Mouse (Mus musculus): ENCODE measurements at regions not wholly inside any gene's neighbourhood (a gene's known extent, or its start where the extent isn't known, plus 50 kb on each side); places are given as distances from the start of the nearest gene placed in this dataset.
A peak's percentile ranks its signal among the peaks of the same experiment; 100 is the strongest.

DNA sequence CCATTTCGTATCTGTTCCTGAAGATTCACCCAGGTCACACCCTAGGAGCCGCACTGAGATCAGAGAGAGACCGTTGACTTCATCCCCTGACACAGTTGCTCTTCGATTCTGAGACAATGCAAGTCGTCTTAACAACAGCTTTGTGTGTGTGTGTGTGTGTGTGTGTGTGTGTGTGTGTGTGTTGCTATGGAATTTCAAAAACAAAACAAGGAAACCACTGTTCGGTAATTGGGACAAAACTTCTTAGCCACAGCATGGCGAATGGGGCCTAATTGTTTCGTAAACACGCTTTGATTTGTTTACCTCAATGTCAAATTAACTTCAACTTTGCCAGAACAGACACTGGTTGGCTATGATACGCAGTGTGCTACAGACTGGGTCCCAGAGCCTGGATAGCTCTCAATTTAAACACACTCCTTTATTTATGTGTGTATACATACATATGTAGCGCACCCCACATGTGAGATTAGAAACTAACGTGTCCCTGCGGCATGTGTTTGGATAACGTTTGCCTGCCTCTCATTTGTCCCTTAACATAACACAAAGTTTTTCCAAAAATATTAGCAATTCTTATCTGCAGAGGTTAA lies 176.1 kb upstream of the Spred2 start:
- DNase-seq (ENCODE audit: low spot score) = peak; percentile 31

DNA sequence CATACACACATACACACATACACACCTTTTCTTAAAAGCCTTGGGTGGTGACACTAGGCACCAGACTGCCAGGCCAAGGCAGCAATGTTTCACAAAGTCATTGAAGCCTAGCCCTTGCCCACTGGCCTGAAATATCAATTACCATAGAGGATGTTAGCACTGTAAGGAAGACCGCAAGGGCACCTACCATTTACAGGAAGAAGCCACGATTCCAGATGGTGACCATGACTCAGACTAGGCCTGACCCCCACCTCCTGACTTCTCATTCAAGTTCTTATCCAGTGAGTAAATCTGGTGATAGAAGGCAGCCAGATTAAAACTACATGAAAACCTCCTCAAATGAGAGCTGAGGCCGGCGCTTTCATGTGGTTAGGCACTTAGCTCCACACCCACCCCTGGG lies 165.3 kb upstream of the Spred2 start:
- no peak for DNase-seq (ENCODE audit: low spot score)

DNA sequence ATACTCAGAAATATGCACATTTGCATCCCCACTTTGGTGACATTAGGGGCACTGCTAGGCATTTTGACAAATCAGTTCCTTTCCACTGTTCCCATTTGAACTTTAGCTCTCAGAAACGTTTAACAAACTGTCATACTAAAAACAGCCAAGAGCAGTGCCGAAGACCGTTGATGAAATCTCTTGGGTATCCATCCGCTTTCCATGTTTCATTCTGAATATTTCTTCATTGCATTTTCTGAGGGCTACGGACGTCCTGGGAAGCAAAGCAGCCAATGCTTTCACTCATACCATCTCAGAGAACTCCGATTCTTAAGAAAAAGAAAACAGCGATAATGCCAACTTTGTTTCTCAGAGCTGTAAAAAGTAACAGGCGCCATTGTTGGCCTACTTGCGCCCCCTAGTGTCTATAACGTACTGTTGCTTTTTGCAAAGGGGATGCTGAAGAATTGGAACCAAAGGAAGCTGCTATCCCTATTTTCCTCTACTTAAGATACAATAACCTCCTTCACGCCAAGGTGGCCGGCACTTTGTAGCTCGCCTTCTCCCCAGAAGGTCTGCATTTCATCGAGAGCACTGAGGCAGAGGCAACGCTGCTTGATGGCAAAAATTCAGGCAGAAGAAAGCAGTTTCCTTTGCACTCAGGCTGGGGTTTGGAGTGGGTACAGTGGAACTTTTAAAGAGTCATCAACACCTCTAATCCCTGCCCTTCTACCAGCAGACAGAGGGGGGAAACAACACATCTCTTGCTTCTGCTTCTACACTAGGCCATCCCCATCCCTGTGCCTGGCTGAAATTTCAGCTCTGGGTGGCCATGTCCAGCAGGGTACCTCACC lies 163.1 kb upstream of the Spred2 start:
- DNase-seq (ENCODE audit: low spot score) = peak; percentile 72

- DNase-seq (ENCODE audit: low spot score) = no peak
Measured at GRCm38 (mm10) chr11:19761694-19761976, 162.5 kb upstream of the Spred2 start.

DNA sequence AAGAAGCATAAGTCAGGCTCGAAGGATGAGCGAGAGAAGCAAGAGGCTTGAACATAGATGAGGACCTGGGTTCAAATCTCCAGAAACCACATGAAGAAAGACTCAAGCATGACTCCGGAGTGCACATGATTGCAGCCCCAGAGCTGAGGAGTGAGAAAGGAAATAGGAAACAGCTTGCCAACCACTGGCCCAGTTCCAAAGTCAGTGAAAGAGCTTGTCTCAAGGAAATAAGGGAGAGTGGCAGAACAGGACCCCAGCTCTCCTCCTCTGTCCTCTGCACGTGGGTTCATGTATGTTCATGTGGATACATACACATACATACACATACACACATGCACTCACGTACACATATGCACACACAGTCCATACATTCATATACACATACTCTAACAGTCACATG lies 156.9 kb upstream of the Spred2 start:
- no peak for DNase-seq (ENCODE audit: low spot score)

GRCm38 (mm10) chr11:19767871-19768270 lies 156.3 kb upstream of the Spred2 start:
- DNase-seq (ENCODE audit: low spot score) = no peak

- no peak for DNase-seq (ENCODE audit: low spot score)
Measured at GRCm38 (mm10) chr11:19768962-19769361, 155.2 kb upstream of the Spred2 start.

DNA sequence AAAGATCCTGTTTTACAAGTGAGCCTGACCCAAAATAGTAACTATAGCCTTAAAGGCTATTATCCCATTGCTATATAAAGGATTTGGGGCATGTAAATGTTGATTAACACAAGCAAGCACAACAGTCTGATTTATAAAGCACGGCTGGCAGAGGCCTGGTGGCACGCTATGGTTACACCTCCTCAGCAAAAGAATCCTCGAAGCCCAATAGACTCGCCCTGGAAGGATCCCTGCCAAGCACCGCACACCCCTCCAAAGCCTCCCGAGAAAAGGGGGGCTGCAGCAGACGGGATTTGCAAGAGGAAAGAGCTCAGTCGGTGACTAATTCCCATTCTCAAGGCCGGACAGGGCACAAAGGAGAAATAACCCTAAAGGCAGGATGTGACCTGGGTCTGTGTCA lies 150.2 kb upstream of the Spred2 start:
- DNase-seq (ENCODE audit: low spot score) = no peak

DNA sequence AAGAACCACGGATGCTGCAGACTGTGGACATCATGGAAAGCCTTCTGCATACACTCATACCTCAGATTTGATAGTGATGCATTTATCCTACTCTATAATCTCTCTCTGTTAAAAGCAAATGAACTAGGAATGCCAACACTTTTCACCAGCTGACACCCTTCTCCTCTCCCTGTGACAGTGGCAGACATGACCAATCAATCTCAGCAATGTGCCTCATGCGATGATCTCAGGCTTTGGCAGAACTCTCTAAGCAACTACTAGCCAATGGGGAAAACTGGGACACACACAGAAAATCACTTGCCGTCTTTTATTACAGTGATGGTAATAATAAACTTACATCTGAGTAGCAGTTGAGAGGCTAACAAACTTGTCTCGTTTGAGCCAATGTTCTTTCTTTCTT lies 148.4 kb upstream of the Spred2 start:
- peak; percentile 28 for DNase-seq (ENCODE audit: low spot score)

GRCm38 (mm10) chr11:19776473-19777200 lies 147.5 kb upstream of the Spred2 start:
- DNase-seq (ENCODE audit: low spot score) = no peak

DNA sequence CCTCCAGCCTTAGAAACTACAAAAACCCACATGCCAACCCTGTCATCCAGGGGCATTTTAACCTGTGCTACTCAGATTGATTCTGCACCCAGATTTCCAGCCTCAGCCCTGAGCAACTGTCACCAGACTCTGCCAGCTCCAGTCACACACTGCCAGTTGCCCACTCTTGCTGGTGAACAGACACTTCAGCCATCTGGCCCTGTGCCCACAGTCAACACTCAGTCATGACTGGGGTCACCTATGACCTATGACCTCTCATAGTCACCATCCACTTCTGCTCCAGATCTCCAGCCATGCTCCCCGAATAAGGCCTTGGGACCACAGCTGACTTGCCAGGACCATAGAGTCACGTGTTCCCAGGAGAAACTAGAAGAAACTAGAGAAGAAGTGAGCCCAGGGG lies 146.0 kb upstream of the Spred2 start:
- DNase-seq (ENCODE audit: low spot score) = no peak

DNA sequence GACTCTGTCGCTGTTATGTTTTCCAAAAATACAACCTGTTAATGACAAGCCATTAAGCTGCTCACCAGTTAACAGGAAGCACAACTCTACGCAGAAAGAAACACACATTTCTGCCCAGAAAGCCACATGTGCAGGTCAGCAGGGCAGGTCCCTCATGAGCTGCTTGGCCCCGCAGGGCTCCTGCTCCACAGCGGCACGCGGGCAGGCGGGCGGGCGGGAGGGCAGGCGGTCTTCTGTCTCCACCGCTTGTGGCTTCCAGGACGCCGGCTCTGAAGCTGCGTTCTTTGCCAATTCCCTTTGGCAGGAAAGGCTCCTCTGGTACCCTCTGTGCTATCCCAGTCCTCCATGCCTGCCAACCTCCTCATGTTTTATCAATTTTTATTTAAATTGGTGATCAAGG lies 139.1 kb upstream of the Spred2 start:
- DNase-seq (ENCODE audit: low spot score) = no peak

DNA sequence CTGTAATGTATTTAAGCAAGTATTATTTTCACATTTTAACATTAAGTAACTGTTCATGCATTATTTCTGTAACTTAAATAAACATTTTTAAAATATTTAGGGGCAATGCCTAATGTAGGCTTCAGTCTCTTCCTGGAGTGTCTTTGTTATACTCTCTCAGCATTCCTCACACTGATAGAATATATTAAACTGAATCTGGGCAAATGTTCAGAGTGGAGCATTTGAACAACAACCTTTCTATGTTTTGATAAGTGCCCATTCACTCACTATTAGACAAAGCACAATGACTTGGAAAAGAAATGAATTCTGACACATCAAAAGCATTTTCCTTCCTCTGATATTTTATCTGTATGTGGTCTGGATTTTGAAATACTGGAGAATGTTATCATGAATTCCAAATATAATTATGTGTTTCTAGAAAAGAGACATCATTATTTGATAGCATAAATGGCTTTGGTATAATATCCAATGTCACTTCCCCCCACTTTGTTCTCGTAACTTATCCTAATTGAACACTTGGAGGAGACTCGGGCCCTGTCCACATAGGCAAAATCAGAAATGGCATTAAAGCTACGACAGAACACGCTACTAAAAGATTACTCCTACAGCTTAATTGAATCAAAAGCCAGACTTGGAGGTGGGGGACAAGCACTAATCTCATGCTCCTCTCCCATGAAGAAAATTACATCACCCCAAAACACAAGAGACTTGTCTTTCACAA lies 127.1 kb upstream of the Spred2 start:
- DNase-seq (ENCODE audit: low spot score) = no peak

DNA sequence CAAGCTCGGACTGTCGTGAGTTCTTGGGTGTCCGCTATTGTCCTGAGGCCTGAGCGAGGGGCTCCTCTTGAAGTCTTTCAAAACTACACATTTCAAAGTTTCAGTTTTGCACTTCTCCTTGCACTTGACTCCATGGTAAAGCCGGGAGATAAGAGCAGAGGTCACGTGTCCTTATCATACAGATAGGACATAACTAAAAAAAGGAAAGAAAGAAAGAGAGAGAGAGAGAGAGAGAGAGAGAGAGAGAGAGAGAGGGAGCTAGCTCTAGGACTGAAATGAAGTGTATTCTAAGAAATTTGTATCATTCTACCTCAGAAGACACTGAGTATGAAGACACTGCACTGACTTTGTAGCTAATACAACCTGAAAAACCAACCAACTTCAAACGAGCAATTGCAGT lies 114.8 kb upstream of the Spred2 start:
- no peak for DNase-seq (ENCODE audit: low spot score)

GRCm38 (mm10) chr11:19811271-19811991 lies 112.7 kb upstream of the Spred2 start:
- DNase-seq (ENCODE audit: low spot score) = no peak

- no peak for DNase-seq (ENCODE audit: low spot score)
Measured at GRCm38 (mm10) chr11:19811992-19812690, 112.0 kb upstream of the Spred2 start.

DNA sequence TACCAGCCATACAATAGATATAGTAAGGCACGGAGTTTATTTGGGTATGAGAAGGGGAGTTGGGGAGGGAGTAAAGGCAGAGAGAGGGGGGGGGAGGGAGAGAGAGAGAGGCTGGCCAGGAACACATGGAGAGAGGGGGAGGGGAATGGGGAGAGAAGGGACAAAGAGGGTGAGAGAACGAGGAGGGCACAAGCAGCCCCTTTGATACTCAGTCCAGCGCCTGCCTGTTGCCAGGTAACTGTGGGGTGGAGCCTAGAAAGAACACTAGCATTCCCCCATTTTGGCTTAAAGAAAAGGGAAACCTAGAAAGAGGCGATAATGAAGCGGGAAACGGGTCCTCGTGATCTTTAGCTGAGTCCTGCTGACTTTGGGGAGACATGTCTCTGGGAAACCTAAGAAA lies 110.6 kb upstream of the Spred2 start:
- DNase-seq (ENCODE audit: low spot score) = no peak

DNA sequence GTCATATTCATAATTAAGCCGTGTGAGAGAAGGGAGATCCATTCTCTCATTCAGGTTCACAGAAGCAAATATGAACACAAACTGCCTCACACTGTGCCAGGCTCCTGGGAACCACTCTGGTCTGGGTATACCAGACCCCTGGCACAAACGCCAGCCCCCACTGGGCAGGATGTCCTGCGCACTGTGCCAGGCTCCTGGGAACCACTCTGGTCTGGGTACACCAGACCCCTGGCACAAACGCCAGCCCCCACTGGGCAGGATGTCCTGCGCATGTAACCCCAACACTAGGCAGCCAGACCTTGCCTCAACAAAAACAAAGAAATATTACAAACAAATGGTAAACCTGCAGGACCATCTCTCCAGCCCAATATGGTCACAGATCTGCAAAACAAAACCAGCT lies 101.2 kb upstream of the Spred2 start:
- DNase-seq (ENCODE audit: low spot score) = no peak

DNA sequence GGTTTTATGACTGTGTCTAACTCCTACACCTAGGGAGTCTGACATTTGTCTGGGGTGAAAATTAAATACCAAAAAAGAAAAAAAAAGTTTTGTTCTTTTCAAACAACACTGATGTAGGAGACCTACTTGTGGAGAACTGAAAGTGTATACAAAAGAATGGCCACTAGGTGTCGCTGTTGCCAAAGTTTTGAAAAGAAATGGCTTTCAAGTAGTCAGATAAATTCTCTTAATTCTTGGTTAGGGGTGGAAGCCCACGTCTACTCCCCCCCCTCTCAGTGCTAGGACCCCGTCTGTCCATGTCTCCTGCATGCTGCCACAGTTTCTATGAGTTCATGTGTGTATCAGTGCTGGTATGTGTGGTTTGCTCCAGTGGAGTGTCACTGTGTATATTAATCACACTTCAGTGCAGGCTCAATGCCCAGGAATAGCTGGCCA lies 100.7 kb upstream of the Spred2 start:
- peak; percentile 72 for DNase-seq (ENCODE audit: low spot score)

DNA sequence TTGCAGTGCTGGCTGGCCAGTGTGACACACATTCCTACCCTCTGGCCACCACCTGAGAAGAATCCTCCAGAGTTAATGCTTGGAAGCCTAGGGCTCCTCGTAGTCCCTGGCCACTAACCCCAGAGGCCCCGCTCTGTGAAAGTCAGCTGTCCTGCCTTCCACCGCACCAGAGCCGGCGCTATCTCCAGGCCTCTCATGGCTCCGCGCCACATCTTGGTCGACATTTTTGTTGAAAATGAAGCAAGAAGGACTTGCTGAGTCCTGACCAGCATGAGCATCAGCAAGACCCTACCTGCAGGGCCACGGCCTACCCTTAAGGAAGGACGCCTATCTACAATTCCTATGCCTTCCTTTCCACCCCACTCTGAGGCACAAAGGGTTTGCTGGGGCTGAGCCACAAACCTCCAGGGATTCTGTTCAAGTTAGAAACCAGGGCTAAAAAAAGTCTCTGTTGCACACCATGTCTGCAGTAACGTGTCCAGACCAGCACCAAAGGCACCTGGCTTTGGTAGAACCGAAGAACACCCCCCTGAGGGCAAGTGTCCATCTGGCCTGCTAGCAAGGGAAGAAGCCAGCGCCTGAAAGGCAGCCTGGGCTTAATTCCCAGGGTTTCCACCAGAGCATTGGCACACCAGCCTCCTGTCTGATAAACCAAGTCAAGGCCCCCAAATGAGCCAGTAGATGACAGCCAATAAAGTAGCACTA lies 97.5 kb upstream of the Spred2 start:
- no peak for DNase-seq (ENCODE audit: low spot score)

- no peak for DNase-seq (ENCODE audit: low spot score)
Measured at GRCm38 (mm10) chr11:19827996-19828395, 96.2 kb upstream of the Spred2 start.

Measured in lung, postnatal 25 days (tissue).